Mouse (Mus musculus) kidney, embryonic 15.5 days (tissue): ENCODE measurements around the gene Dph2. TPM values are rescaled to one million over a fixed set of nuclear protein-coding genes. Genes with fewer than 3 reads are reported as not detected.
A peak's percentile ranks its signal among the peaks of the same experiment; 100 is the strongest.

Source experiments
- ATAC-seq: fragments of 200-750 bp; cut with Nextera tagmentation; replicated peaks from 2 replicates; pipeline ENCODE4 v1.8.0; 2017; ENCODE audit warnings: moderate TSS enrichment; ENCODE audit not compliant: low FRiP score
- H3K27ac ChIP-seq: fragments of 300-500 bp; sonication (generic); 2 replicates; pipeline ENCODE4 v1.5.1; 2015; ENCODE audit warnings: mild to moderate bottlenecking, inconsistent platforms
- H3K27me3 ChIP-seq: fragments of 300-500 bp; sonication (generic); 2 replicates; pipeline ENCODE4 v1.6.1; 2015; ENCODE audit warnings: inconsistent platforms
- H3K36me3 ChIP-seq: fragments of 300-500 bp; sonication (generic); 2 replicates; pipeline ENCODE4 v1.6.1; 2015; ENCODE audit warnings: inconsistent platforms
- H3K4me1 ChIP-seq: fragments of 300-500 bp; sonication (generic); 2 replicates; pipeline ENCODE4 v1.6.1; 2015; ENCODE audit warnings: inconsistent platforms
- H3K4me2 ChIP-seq: fragments of 300-500 bp; sonication (generic); 2 replicates; pipeline ENCODE4 v1.6.1; 2015; ENCODE audit warnings: moderate library complexity, mild to moderate bottlenecking, inconsistent platforms
- H3K4me3 ChIP-seq: fragments of 300-500 bp; sonication (generic); replicated peaks from 2 replicates; pipeline ENCODE4 v1.5.1; 2015; ENCODE audit warnings: mild to moderate bottlenecking, inconsistent platforms
- H3K9ac ChIP-seq: fragments of 300-500 bp; sonication (generic); 2 replicates; pipeline ENCODE4 v1.6.1; 2015; ENCODE audit warnings: mild to moderate bottlenecking, inconsistent platforms
- H3K9me3 ChIP-seq: fragments of 300-500 bp; sonication (generic); replicated peaks from 2 replicates; pipeline ENCODE4 v1.6.1; 2016; ENCODE audit warnings: inconsistent platforms
- WGBS: fragments of 180-500 bp; shearing (Covaris S2); methylation state at CpG from one replicate; pipeline ENCODE4 v1.1.7; 2015; ENCODE audit warnings: mixed read lengths; 5-methylcytosine and 5-hydroxymethylcytosine counted together
- polyA plus RNA-seq: library from polyadenylated mRNA; unstranded; fragments of >200 nt; fragmentation: Nextera tagmentation; extraction: Ambion mirVana; gene quantifications from 2 replicates; pipeline ENCODE4 v1.2.1, GENCODE M21; 2015

The Dph2 gene
- polyA plus RNA-seq, 1 experiment from 2014 or later: 21.2 TPM

DNA sequence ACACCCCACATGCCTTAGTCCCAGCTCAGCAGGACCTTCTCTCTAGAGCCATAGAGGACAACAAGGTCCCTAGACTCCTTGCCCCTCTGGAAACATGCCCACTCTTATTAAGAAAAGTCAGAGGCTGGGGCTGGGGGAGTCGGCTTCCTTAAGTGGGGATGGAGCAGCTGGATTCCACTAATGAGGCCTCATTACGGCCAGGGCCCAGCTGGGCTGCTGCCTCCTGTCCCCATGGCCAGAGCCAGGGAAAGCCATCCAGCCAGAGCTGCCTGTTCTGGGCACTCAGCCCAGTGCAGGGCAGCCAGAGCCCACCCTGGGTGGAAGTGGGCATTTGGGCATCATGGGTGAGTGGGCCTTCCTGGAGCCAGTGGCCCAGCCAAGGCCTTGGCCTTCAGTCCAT, 44.8 kb downstream of the Dph2 start:
- Histone ChIP-seq H3K9me3 (no peaks in the 10 kb centered on the region), H3K36me3 (no peaks in the 10 kb centered on the region; the same call in 1 of the 2 replicates), H3K27me3 (no peaks in the 10 kb centered on the region), H3K4me2 (no peak overlapping the region), H3K4me3 (no peak overlapping the region), H3K27ac (no peak overlapping the region), H3K4me1 (peaks cover 7% of the 10 kb centered on the region), H3K9ac (no peak overlapping the region)
- 47% methylated on average over 2 of the region's 2 CpGs for WGBS
- no peak for ATAC-seq

- Histone ChIP-seq H3K9ac (no peak overlapping the region), H3K4me3 (no peak overlapping the region), H3K4me2 (no peak overlapping the region), H3K27me3 (no peaks in the 10 kb centered on the region), H3K9me3 (no peaks in the 10 kb centered on the region), H3K4me1 (peaks cover 7% of the 10 kb centered on the region), H3K36me3 (no peaks in the 10 kb centered on the region; the same call in 1 of the 2 replicates), H3K27ac (no peak overlapping the region)
- no peak for ATAC-seq
- 93% methylated on average over 4 of the region's 4 CpGs for WGBS
Observed at GRCm38 (mm10) chr4:117846261-117846660, 45.6 kb downstream of the Dph2 start.

GRCm38 (mm10) chr4:117845316-117845715, 46.5 kb downstream of the Dph2 start:
- Histone ChIP-seq H3K27ac (no peak overlapping the region), H3K9ac (no peak overlapping the region), H3K9me3 (no peaks in the 10 kb centered on the region), H3K27me3 (no peaks in the 10 kb centered on the region), H3K4me1 (peaks cover 6% of the 10 kb centered on the region; the same call in 1 of the 2 replicates), H3K4me3 (no peak overlapping the region), H3K36me3 (no peaks in the 10 kb centered on the region; the same call in 1 of the 2 replicates), H3K4me2 (no peak overlapping the region)
- no peak for ATAC-seq
- WGBS: 67% methylated on average over 11 of the region's 11 CpGs

GRCm38 (mm10) chr4:117844467-117844866, 47.4 kb downstream of the Dph2 start:
- ATAC-seq: no peak
- WGBS: 66% methylated on average over 5 of the region's 5 CpGs

GRCm38 (mm10) chr4:117843101-117843500, 48.7 kb downstream of the Dph2 start:
- H3K36me3 ChIP-seq: no peaks in the 10 kb centered on the region; the same call in 1 of the 2 replicates
- H3K4me2 ChIP-seq: no peak overlapping the region
- no peak overlapping the region for H3K4me3 ChIP-seq
- H3K9ac ChIP-seq: no peak overlapping the region
- peaks cover 4% of the 10 kb centered on the region; the same call in 1 of the 2 replicates for H3K4me1 ChIP-seq
- no peaks in the 10 kb centered on the region for H3K9me3 ChIP-seq
- no peak for ATAC-seq
- no peak overlapping the region for H3K27ac ChIP-seq
- H3K27me3 ChIP-seq: no peaks in the 10 kb centered on the region
- 89% methylated on average over 5 of the region's 5 CpGs for WGBS

More at GRCm38 (mm10) chr4:117844467-117844866, 47.4 kb downstream of the Dph2 start:
- Histone ChIP-seq H3K9me3 (no peaks in the 10 kb centered on the region), H3K4me2 (no peak overlapping the region), H3K4me1 (peaks cover 2% of the 10 kb centered on the region; the same call in 1 of the 2 replicates), H3K4me3 (no peak overlapping the region), H3K36me3 (no peaks in the 10 kb centered on the region; the same call in 1 of the 2 replicates), H3K27ac (no peak overlapping the region), H3K27me3 (no peaks in the 10 kb centered on the region), H3K9ac (no peak overlapping the region)

DNA sequence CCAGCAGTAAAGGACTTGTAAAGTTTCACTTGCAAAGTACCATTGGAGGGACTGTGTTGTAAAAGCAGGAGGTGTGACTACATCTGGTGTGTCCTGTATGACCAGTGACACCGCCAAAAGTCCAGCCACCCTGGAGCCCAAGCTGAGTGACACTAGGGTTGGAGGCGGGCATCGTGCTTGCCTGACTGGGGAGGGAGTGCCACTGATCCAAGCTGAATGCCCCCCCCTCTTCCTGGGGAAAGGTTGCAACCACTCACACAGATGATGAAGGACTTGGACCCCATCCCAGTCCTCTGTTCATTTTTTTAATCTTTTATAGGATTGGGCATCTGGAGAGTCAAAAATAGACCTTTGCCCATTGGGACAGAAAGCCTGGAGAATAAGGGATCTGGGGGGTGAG, 50.3 kb downstream of the Dph2 start:
- Histone ChIP-seq H3K4me2 (no peak overlapping the region), H3K27me3 (no peaks in the 10 kb centered on the region), H3K9me3 (no peaks in the 10 kb centered on the region), H3K9ac (no peak overlapping the region), H3K36me3 (no peaks in the 10 kb centered on the region; the same call in 1 of the 2 replicates), H3K4me1 (peaks cover 12% of the 10 kb centered on the region; the same call in 1 of the 2 replicates), H3K4me3 (no peak overlapping the region), H3K27ac (no peak overlapping the region)
- 40% methylated on average over 3 of the region's 3 CpGs for WGBS
- no peak for ATAC-seq

GRCm38 (mm10) chr4:117840821-117841220, 51.0 kb downstream of the Dph2 start:
- WGBS: 90% methylated on average over 5 of the region's 5 CpGs
- H3K36me3 ChIP-seq: no peaks in the 10 kb centered on the region; the same call in 1 of the 2 replicates
- H3K27me3 ChIP-seq: no peaks in the 10 kb centered on the region

DNA sequence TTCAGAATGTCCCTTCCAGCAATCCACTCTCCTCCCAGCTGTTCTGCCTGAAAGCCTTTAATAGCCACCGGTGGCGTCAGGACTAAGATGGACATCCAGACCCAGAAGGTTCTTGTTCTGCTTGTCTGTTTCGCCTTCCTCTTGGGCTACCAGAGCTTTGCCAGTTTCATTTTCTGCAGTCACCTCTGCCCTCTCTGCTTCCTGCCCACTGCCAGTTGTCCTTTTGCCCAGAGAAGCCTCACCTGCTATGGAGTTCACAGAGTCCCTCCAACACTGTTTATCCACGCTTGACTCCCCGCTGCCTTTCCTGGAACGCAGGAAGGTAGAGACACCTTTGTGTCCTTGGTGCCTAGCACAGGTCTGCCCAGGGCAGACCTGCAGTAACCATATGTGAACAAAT, 52.5 kb downstream of the Dph2 start:
- H3K9ac ChIP-seq: 0 out of 2 replicates have a peak overlapping the region, but pooled peaks have one; percentile 7
- no peaks in the 10 kb centered on the region for H3K27me3 ChIP-seq
- no peaks in the 10 kb centered on the region for H3K9me3 ChIP-seq
- no peak overlapping the region for H3K4me3 ChIP-seq
- H3K36me3 ChIP-seq: no peaks in the 10 kb centered on the region; the same call in 1 of the 2 replicates
- H3K27ac ChIP-seq: no peak overlapping the region
- H3K4me2 ChIP-seq: no peak overlapping the region
- no peak for ATAC-seq
- H3K4me1 ChIP-seq: peaks cover 18% of the 10 kb centered on the region
- 48% methylated on average over 6 of the region's 6 CpGs for WGBS

More at GRCm38 (mm10) chr4:117840821-117841220, 51.0 kb downstream of the Dph2 start:
- H3K4me1 ChIP-seq: peaks cover 12% of the 10 kb centered on the region; the same call in 1 of the 2 replicates
- ATAC-seq: no peak
- no peak overlapping the region for H3K4me2 ChIP-seq
- H3K27ac ChIP-seq: no peak overlapping the region
- no peak overlapping the region for H3K9ac ChIP-seq
- no peaks in the 10 kb centered on the region for H3K9me3 ChIP-seq
- H3K4me3 ChIP-seq: no peak overlapping the region

Other genes with a start within 250 kb of the Dph2 start
- 55.4 and 64.1 TPM in 2 replicates for gene Dmap1, start 209.8 kb downstream of the Dph2 start, polyA plus RNA-seq
- not detected in 2 replicates for gene Gm12845, start 167.6 kb downstream of the Dph2 start, polyA plus RNA-seq
- gene Klf17, start 126.4 kb downstream of the Dph2 start, polyA plus RNA-seq: not detected in 2 replicates
- gene Slc6a9, start 57.5 kb downstream of the Dph2 start, polyA plus RNA-seq: 9.4 and 15.2 TPM in 2 replicates
- 0.89 and 1.8 TPM in 2 replicates for gene Ccdc24, start 19.5 kb downstream of the Dph2 start, polyA plus RNA-seq
- 17.7 and 19.8 TPM in 2 replicates for gene B4galt2, start 8.5 kb downstream of the Dph2 start, polyA plus RNA-seq
- 212 and 221 TPM in 2 replicates for gene Atp6v0b, start 4.7 kb downstream of the Dph2 start, polyA plus RNA-seq
- 39.8 and 47.3 TPM in 2 replicates for gene Ipo13, start 23.0 kb upstream of the Dph2 start, polyA plus RNA-seq
- 2.7 and 5.0 TPM in 2 replicates for gene Artn, start 37.7 kb upstream of the Dph2 start, polyA plus RNA-seq
- 8.8 and 9.8 TPM in 2 replicates for gene St3gal3, start 242.9 kb upstream of the Dph2 start, polyA plus RNA-seq